Mouse (Mus musculus) liver, adult 2 months (tissue): Measurements from ENCODE around the gene Agpat4. TPM values are rescaled to one million over a fixed set of nuclear protein-coding genes. Genes with fewer than 3 reads are reported as not detected.

Experiments used
- DNase-seq: peaks from one replicate; pipeline ENCODE4 v3.0.0-alpha.2; 2011; ENCODE audit warnings: low read depth, low spot score; ENCODE audit errors: extremely low read depth
- H3K27ac ChIP-seq: fragments of 200-500 bp; replicated peaks from 2 replicates; pipeline ENCODE4 v1.5.1; 2012; ENCODE audit warnings: low read depth, mild to moderate bottlenecking, control low read depth, inconsistent platforms, low read length; ENCODE audit not compliant: insufficient read depth
- H3K27me3 ChIP-seq: fragments of 200-500 bp; 2 replicates; pipeline ENCODE4 v1.6.1; 2012; ENCODE audit warnings: mild to moderate bottlenecking, moderate library complexity, low read length, inconsistent platforms; ENCODE audit not compliant: control insufficient read depth, insufficient read depth
- H3K36me3 ChIP-seq: fragments of 200-500 bp; 2 replicates; pipeline ENCODE4 v1.6.1; 2012; ENCODE audit warnings: low read length, inconsistent platforms; ENCODE audit not compliant: control insufficient read depth, insufficient read depth
- H3K4me1 ChIP-seq: fragments of 200-500 bp; 2 replicates; pipeline ENCODE4 v1.6.1; 2011; ENCODE audit warnings: low read length; ENCODE audit not compliant: control insufficient read depth, insufficient read depth
- H3K4me3 ChIP-seq: fragments of 200-500 bp; 2 replicates; pipeline ENCODE4 v1.5.1; 2011; ENCODE audit warnings: low read depth, mild to moderate bottlenecking, control low read depth, low read length, moderate library complexity; ENCODE audit not compliant: insufficient read depth
- H3K79me2 ChIP-seq: fragments of 200-500 bp; 2 replicates; pipeline ENCODE4 v1.6.1; 2012; ENCODE audit warnings: inconsistent platforms, mild to moderate bottlenecking, low read length, moderate library complexity; ENCODE audit not compliant: control insufficient read depth, insufficient read depth
- H3K9ac ChIP-seq: fragments of 200-500 bp; 2 replicates; pipeline ENCODE4 v1.6.1; 2012; ENCODE audit warnings: low read depth, mild to moderate bottlenecking, control low read depth, inconsistent platforms, low read length
- CTCF ChIP-seq: fragments of 200-500 bp; IDR thresholded peaks from 2 replicates; pipeline ENCODE4 v1.5.1; 2011; ENCODE audit warnings: low read depth, low read length, control low read depth
- POLR2A ChIP-seq: fragments of 200-500 bp; IDR thresholded peaks from 2 replicates; pipeline ENCODE4 v1.6.1; 2011; ENCODE audit warnings: low read length, control low read depth; ENCODE audit not compliant: insufficient read depth; ENCODE audit errors: extremely low read depth
- WGBS: fragments of 180-500 bp; shearing (Covaris S2); methylation state at CpG from one replicate; pipeline ENCODE4 v1.1.7; 2018; 5-methylcytosine and 5-hydroxymethylcytosine counted together
- polyA plus RNA-seq: library from polyadenylated mRNA; depleted of rRNA; stranded (reverse); fragments of >200 nt; gene quantifications from 2 replicates; pipeline ENCODE4 v1.2.3, GENCODE M21; 2012
- total RNA-seq: library from RNA; depleted of rRNA; stranded (reverse); fragments of >200 nt; gene quantifications from 2 replicates; pipeline ENCODE4 v1.2.3, GENCODE M21; 2014

Agpat4 gene
- total and polyA plus RNA-seq, 2 experiments, result 0.60 to 1.2 TPM

DNA sequence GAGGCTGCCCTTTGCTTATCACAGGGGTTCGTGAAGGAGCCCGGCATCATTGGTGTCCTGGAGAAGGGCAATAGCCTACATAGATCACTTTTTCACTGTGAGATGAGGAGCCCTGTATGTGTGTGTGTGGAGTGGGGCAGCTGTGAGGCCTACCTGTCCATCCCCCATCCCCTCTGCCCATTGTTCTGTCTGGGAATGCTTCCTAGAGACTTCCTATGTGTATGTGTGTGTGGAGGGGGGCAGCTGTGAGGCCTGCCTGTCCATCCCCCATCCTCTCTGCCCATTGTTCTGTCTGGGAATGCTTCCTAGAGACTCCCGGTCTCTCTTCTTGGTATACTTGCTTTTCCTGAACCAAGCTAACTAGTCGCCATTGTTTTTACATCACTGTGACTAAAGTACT is 8.6 kb downstream of the Agpat4 start:
- no peak for DNase-seq
- Histone ChIP-seq H3K79me2 (no peaks in the 10 kb centered on the region), H3K36me3 (no peaks in the 10 kb centered on the region), H3K27me3 (no peaks in the 10 kb centered on the region), H3K4me3 (no peak overlapping the region), H3K9ac (no peak overlapping the region), H3K4me1 (no peaks in the 10 kb centered on the region), H3K27ac (no peak overlapping the region)
- TF ChIP-seq CTCF (no peak), POLR2A (no peak)
- WGBS, result 76% methylated on average over 4 of the region's 4 CpGs

DNA sequence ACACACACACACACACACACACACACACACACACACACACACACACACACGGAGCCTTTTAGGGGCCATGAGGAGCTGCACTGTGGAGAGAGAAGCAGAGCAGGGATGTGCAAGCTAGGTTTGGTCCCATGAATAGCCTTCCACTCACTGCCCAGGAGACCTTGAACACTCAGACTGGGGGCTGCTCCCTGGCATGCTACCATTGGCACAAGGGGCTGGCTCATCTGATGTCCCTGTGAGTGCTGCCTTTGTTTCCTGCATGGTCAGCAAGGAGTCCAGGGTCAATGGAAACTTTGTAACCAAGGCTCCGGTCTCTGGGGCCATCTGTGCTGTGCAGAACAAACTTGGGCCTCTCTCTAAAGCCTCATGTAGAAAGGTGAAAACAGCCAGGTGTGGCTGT is 10.5 kb downstream of the Agpat4 start:
- H3K27ac ChIP-seq, result no peak overlapping the region
- H3K36me3 ChIP-seq, result no peaks in the 10 kb centered on the region
- no peaks in the 10 kb centered on the region for H3K27me3 ChIP-seq
- no peak for DNase-seq
- no peak overlapping the region for H3K9ac ChIP-seq
- no peaks in the 10 kb centered on the region for H3K4me1 ChIP-seq
- H3K79me2 ChIP-seq, result no peaks in the 10 kb centered on the region
- TF ChIP-seq POLR2A, result no peak
- no peak for TF ChIP-seq CTCF
- no peak overlapping the region for H3K4me3 ChIP-seq
- 93% methylated on average over 2 of the region's 2 CpGs for WGBS

DNA sequence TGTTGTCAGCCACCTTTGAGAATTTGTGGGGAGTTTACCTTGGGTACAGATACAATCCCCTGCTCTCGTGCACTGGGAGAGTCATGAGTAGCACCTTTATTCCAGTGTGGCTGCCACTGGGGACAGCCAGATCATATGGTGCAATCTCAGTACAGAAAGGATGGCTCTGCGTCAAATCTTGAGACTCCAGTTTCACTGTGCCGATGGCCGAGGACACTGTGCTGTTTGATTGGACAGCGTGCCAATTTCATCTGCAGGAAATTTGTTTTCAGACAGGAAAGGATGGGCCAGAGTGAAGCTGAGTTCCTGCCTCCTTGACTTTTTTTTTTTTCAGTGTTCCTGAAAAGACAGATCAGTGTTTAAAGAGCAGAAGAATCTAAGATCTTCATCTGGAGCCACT is 12.7 kb downstream of the Agpat4 start:
- Histone ChIP-seq H3K9ac (no peak overlapping the region), H3K36me3 (no peaks in the 10 kb centered on the region), H3K79me2 (no peaks in the 10 kb centered on the region), H3K27me3 (no peaks in the 10 kb centered on the region; the same call in 1 of the 2 replicates), H3K4me3 (no peak overlapping the region), H3K27ac (no peak overlapping the region), H3K4me1 (no peaks in the 10 kb centered on the region)
- DNase-seq, result peak; percentile 8
- 71% methylated on average over 5 of the region's 5 CpGs for WGBS
- TF ChIP-seq POLR2A (no peak), CTCF (no peak)

DNA sequence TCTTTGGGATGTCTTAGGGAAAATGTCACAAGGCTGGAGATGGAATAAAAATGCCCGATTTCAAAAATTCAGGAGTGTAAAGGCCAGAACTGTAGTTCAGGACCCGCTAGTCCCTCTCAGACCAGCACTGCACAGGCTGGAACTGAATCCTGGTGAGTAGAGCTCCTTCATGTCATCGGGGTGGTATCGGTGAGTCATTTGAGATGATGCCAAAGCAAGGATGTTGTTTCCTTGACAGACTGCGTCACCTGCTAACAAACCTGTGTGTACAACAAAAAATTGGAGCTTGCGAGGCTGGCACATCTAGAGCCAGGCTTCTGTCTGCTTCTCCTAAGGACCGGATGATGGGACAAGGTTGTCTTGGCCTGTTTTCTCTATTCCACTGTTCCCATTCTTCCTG is 13.1 kb downstream of the Agpat4 start:
- no peaks in the 10 kb centered on the region for H3K79me2 ChIP-seq
- no peak overlapping the region for H3K4me3 ChIP-seq
- H3K27me3 ChIP-seq, result no peaks in the 10 kb centered on the region; the same call in 1 of the 2 replicates
- H3K27ac ChIP-seq, result no peak overlapping the region
- H3K4me1 ChIP-seq, result no peaks in the 10 kb centered on the region
- H3K36me3 ChIP-seq, result no peaks in the 10 kb centered on the region
- no peak overlapping the region for H3K9ac ChIP-seq
- DNase-seq, result no peak
- TF ChIP-seq POLR2A, result no peak
- no peak for TF ChIP-seq CTCF
- 87% methylated on average over 7 of the region's 7 CpGs for WGBS

DNA sequence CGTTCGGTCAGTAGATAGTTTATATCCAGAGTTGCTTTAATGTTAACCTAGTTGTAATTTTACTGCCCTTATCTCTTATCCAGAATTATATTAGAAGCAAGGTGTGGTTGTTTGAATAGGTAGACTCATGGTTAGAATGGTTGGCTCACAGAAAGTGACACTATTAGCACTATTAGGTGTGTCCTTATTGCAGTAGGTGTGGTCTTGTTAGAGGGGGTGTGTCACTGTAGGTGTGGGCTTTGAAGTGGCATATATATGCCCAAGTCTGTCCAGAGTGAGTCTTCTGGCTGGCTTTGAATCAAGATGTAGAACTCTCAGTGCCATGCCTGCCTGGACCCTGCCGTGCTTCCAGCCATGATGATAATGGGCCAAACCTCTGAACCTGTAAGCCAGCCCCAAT is 14.4 kb downstream of the Agpat4 start:
- H3K4me1 ChIP-seq, result no peaks in the 10 kb centered on the region
- 95% methylated on average over 3 of the region's 3 CpGs for WGBS
- H3K27ac ChIP-seq, result no peak overlapping the region

DNA sequence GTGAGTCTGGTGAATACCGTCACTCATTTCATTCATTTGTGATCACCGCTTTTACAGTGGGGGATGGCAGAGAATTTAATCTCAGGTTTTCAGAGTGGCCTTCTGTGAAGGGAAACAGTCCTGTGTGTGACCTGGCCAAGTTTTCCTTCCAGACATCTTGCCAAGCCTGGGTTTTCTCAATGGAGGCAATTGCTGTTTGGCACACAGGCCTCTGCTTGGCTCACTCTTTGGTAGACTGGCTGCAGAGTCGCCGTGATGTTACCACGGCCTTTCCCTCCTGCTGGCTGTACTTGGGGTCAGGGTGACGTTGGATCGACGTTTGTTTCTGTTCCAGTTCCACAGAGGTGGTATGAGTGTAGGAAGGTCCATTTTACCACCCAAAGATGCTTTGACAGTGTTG is 15.5 kb downstream of the Agpat4 start:
- TF ChIP-seq POLR2A (no peak), CTCF (no peak)
- Histone ChIP-seq H3K27ac (no peak overlapping the region), H3K79me2 (no peaks in the 10 kb centered on the region), H3K4me3 (no peak overlapping the region), H3K4me1 (no peaks in the 10 kb centered on the region), H3K9ac (no peak overlapping the region), H3K36me3 (no peaks in the 10 kb centered on the region), H3K27me3 (no peaks in the 10 kb centered on the region; the same call in 1 of the 2 replicates)
- DNase-seq, result no peak
- WGBS, result 88% methylated on average over 8 of the region's 8 CpGs

More for the DNA sequence above, 14.4 kb downstream of the Agpat4 start:
- Histone ChIP-seq H3K27me3 (no peaks in the 10 kb centered on the region; the same call in 1 of the 2 replicates), H3K9ac (no peak overlapping the region), H3K79me2 (no peaks in the 10 kb centered on the region), H3K4me3 (no peak overlapping the region), H3K36me3 (no peaks in the 10 kb centered on the region)
- TF ChIP-seq CTCF (no peak), POLR2A (no peak)
- DNase-seq, result no peak
